Mouse (Mus musculus) heart, postnatal 25 days (tissue): Measurements from ENCODE around the gene Erbb3. TPM values are rescaled to one million over a fixed set of nuclear protein-coding genes. Genes with fewer than 3 reads are reported as not detected.
A peak's percentile ranks its signal among the peaks of the same experiment; 100 is the strongest.
"Not testable (repeated sequence)": the region's sequence is repeated elsewhere in the genome, so short reads cannot be mapped to it uniquely, and the experiment has no call there.

ENCODE experiments used
- DNase-seq: peaks from one replicate; pipeline ENCODE4 v3.0.0; 2022; ENCODE audit warnings: low spot score
- intact Hi-C: fragments of 180-260 bp; cut with DNase I; formaldehyde crosslinking; loops from one replicate; pipeline ENCODE4 v1.15.1; 2025
- total RNA-seq, 2 experiments: library from RNA; stranded (reverse); gene quantifications; 2 replicates each; pipeline ENCODE4 v1.2.3; 2021

Erbb3 gene
- total RNA-seq, 2 experiments from 2014 or later: 8.3 to 8.6 TPM

- intact Hi-C loops: loop anchor here (2.0 kb wide), 1 partner anchor 59 kb away; no protein-coding TSS in a partner anchor
- not testable (repeated sequence) for DNase-seq
Measured at GRCm38 (mm10) chr10:128613820-128614219, 24.4 kb upstream of the Erbb3 start.

DNA sequence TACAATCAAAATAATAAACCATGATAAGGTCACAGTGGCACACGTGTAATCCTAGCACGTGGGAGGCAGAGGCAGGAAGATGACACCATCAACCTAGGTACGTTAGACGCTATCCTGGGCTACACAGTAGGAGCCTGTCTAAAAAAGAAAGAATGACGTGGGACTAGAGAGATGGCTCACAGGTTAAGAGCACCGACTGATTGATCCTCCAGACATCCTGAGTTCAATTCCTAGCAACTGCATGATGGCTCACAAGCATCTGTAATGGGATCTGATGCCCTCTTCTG lies 23.6 kb upstream of the Erbb3 start:
- DNase-seq: no peak
- intact Hi-C loops: loop anchor here (2.0 kb wide), 1 partner anchor 60 kb away; no protein-coding TSS in a partner anchor

DNA sequence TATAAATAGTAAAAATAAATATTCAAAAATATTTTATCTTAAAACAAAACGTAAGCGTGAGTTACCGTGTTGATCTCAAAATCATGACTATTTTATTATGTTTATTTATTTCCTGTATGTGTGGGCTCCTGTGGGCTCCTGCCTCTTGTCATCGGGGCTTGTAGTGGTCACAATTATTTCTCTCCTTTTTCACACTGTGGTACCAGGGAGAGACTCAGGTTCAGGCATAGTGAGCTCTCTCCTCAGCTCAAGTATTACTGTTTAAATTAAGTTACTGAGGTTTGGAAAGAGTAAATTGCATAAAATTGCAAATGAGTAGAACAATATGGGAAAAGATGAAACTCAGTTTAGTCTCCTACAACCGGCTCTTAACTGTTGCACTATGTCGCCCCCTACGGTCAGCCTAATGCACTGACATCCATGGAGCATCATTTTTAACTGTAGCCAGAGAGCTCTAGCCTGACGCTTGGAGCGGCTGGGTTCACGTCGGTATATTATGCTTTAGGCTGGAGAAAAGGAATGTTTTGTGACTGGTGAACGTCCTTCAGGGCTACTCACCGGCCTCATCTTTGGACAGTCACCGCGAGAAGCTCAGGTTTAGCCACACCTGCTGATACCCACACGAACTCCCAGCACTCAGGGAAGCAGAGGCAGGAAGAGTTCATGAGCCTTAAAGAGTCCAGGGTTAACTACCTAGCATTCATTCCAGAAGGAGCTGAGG lies 23.1 kb upstream of the Erbb3 start:
- DNase-seq: peak; percentile 8
- intact Hi-C loops: loop anchor here (2.0 kb wide), 1 partner anchor 60 kb away; no protein-coding TSS in a partner anchor

DNA sequence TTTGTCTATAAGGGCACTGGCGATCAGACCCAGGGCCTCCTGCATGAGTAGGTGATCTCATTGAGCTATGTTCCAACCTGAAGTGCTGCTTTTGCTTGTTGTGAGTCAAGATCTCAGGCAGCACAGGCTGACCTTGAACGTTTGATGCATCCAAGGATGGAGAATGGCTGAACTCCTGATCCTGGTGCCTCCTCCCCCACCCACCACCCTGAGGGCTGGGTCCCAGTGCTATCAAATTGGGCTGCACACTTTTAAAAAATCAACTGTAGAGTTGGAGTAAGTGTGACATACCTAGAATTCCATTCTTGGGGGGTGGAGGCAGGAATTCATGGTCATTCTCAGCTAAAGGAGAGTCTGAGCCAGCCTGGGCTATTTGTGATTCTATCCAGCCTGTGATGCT lies 17.0 kb upstream of the Erbb3 start:
- intact Hi-C loops: no loop called here
- no peak for DNase-seq

- no peak for DNase-seq
- intact Hi-C loops: no loop called here
Measured at GRCm38 (mm10) chr10:128602470-128603128, 13.1 kb upstream of the Erbb3 start.

DNA sequence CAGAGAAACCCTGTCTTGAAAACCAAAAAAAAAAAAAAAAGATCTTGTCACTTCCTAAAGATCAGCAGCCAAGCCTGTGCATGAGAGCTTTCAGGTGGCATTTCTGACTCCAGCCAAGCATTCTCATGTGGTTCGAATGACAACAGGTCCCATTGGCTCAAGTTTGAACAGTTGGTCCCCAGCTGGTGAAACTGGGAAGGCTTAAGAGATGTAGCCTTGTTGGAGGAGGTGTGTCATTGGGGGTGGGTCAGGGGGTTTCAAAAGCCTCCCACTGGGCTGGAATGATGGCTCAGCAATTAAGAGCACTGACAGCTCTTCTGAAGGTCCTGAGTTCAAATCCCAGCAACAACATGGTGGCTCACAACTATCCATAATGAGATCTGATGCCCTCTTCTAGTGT lies 12.0 kb upstream of the Erbb3 start:
- intact Hi-C loops: no loop called here
- no peak for DNase-seq

DNA sequence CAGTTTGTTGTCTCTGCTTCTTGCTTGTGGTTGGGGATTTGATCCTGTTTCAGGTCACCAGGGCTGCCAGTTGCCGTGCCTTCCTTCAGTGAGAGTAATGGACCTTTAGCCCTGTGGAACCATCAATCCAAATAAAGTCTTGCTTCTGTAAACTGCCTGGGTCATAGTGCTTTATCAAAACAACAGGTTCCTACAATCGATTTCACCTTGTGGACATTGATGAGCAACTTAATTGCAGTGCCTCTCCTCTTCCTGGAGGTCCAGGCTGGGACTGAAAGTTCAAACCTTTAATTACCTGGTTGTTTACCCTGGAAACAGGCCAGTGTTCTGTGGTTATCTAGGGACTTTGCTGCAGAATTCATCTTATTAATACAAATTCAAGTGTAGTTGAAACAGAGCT lies 9.0 kb upstream of the Erbb3 start:
- intact Hi-C loops: no loop called here
- no peak for DNase-seq

- no peak for DNase-seq
- intact Hi-C loops: no loop called here
Measured at GRCm38 (mm10) chr10:128592797-128593196, 3.3 kb upstream of the Erbb3 start.

- intact Hi-C loops: no loop called here
Measured at GRCm38 (mm10) chr10:128591436-128591835, 2.0 kb upstream of the Erbb3 start.

DNA sequence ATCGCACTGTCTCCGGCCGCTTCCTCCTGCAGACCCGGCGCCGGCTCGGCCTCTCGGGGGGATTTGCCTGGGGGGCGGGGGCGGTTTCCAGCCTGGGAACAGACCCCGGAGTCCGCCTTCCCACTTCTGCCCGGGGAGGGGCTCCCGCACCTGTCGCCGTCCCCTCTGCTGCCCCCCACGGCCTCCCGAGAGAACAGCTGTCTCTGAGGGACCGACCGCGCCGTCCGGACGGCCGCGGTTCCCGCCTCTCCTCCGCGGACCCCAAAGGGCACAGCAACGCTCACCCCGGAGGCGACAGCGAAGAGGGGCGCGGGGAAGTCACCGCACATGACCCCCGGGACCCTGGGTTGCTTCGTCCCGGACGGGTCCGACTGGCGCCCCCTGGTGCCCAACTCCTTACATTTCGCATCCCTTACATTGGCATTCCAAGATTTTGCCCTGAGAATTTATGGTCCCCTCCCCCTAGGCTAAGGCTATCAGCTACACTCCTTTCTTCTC lies 790 bp upstream of the Erbb3 start:
- intact Hi-C loops: no loop called here

More at GRCm38 (mm10) chr10:128591436-128591835, 2.0 kb upstream of the Erbb3 start:
- no peak for DNase-seq

GRCm38 (mm10) chr10:128588775-128589463 lies 533 bp downstream of the Erbb3 start:
- no peak for DNase-seq
- intact Hi-C loops: no loop called here

More for the DNA sequence above, 790 bp upstream of the Erbb3 start:
- peak; percentile 10 for DNase-seq

GRCm38 (mm10) chr10:128588136-128588535 lies 1.3 kb downstream of the Erbb3 start:
- no peak for DNase-seq
- intact Hi-C loops: no loop called here

- intact Hi-C loops: no loop called here
- no peak for DNase-seq
Measured at GRCm38 (mm10) chr10:128587697-128588096, 1.8 kb downstream of the Erbb3 start.

- no peak for DNase-seq
- intact Hi-C loops: no loop called here
Measured at GRCm38 (mm10) chr10:128587120-128587519, 2.3 kb downstream of the Erbb3 start.

GRCm38 (mm10) chr10:128586546-128586945 lies 2.9 kb downstream of the Erbb3 start:
- no peak for DNase-seq
- intact Hi-C loops: no loop called here

DNA sequence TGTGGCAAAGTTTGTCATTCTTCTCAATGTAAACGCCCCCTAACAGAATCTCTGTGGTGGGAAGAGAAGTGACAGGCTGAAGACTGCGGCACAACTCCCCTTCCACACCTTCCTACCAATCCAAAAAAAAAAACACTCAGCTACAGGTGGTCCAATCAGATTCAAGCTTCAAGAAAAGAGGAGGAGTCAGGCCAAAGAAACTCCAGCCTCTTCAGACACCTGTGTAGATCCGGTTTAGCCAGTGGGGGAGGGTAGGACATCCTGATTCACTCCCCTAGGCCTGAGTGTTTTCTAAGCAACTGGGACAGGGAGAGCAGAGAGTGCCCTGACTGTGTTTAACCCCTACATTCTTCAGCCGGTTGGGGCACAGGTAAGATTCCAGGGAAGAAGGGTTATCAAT lies 5.1 kb downstream of the Erbb3 start:
- intact Hi-C loops: no loop called here

GRCm38 (mm10) chr10:128583644-128584043 lies 5.8 kb downstream of the Erbb3 start:
- intact Hi-C loops: no loop called here
- DNase-seq: peak; percentile 48

More for the DNA sequence above, 5.1 kb downstream of the Erbb3 start:
- DNase-seq: no peak

DNA sequence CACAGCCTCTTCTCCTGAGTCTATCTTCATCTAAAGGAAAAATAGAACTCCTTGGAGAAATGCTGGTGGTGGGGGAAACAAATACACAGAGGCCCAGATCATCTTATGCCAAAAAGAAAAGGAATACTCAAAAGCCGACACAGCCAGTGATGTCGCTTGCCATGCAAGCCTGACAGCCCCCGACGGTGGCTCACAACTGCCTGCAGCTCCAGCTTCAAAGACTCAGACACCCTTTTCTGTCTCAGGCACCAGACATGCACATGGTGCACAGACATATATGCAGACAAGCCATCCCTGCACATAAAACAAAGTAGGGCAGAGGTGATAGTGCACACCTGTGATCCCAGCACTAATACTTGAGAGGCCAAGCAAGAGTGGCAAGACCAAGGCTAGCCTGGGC lies 9.7 kb downstream of the Erbb3 start:
- no peak for DNase-seq
- intact Hi-C loops: no loop called here

- intact Hi-C loops: no loop called here
- DNase-seq: no peak
Measured at GRCm38 (mm10) chr10:128579298-128579697, 10.2 kb downstream of the Erbb3 start.

DNA sequence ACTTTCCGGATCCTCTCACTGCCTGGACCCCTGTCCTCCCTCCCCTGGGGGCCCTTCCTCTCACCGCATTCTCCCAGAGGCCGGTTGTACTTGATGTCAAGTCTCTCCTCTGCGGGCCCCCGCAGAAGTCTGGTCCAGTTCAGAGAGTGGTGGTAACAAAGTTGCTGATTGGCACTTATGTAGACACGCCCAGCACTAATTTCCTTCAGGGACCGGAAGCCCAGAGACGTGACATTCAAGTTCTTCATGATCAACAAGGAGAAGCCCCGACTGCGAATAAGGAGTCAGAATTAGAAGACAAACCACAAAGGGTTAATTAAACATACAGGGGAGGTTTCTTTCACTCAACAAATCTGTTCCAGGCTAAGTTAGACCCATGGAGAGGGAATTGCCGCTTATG lies 11.1 kb downstream of the Erbb3 start:
- no peak for DNase-seq
- intact Hi-C loops: no loop called here

- no peak for DNase-seq
- intact Hi-C loops: no loop called here
Measured at GRCm38 (mm10) chr10:128575063-128575462, 14.4 kb downstream of the Erbb3 start.
